Mouse (Mus musculus): ENCODE data around the gene Prpf3. TPM values are rescaled to one million over a fixed set of nuclear protein-coding genes. Genes with fewer than 3 reads are reported as not detected.

Prpf3 gene
- polyA plus RNA-seq, 1 experiment from 2014 or later, result 65.3 TPM

DNA sequence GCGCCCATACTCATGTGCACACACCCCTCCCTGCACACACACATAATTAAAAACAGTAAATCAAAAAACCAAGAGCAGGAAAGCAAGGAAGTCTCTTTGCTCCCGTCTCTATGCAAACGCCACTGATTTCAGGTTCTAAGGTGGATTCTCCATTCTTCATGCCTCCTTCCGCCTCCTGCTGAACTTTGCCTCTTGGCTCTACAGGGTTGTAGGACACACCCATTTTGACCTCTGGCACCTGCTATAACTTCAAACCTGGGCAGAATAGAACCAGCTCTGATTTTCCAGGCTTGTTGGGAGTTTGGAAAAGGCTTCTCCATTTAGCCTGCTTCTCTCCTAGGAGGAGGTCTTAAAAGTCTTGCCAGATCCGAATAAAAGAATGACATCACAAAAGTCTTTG, 28.7 kb upstream of the Prpf3 start:
- H3K4me1 ChIP-seq (ENCODE audit: control insufficient read depth, insufficient read depth, low read length), result peaks cover 10% of the 10 kb centered on the region; the same call in 1 of the 2 replicates

DNA sequence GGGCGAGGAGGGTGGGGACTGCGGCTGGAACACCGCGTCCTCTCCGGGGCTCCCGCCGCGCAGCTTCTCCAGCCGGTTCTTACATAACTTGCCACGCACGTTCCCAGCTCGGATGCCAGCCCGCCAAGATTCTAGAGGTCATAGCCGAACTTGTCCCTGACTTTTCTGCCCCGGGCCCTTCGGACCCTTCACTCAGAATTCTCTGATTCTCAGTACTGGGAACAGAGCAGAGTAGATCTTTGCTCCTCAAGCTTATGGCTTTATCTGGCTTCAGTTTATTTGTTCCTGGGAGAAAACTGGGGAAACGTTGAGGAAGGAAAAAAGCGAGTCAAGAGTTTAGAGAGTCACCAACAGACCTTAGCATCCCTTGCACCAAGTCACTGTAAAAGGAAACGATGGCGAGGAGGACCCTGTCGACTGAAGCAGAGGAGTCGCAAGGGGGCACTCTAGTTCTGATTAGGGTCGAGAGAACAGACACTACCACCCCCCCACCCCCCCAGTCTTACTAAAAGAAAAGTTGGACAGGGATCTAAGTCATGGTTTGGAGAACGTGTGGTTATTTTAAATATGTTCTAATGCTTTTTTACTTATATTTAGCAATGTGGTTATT, 27.2 kb upstream of the Prpf3 start:
- DNase-seq (ENCODE audit: low spot score, missing footprints) (peak; percentile 92), ATAC-seq (ENCODE audit: low FRiP score) (no peak)
- Histone ChIP-seq H3K27me3 (ENCODE audit: control insufficient read depth, insufficient read depth, low read length) (0 out of 2 replicates have a peak, but pooled peaks cover 2% of the 10 kb centered on the region), H3K4me3 (ENCODE audit: low read depth, low read length) (peak overlapping the region; percentile 47), H3K27ac (ENCODE audit: low read depth, low read length) (no peak overlapping the region), H3K4me2 (peak overlapping the region; percentile 94), H3K9me3 (ENCODE audit: control insufficient read depth, low read length) (no peaks in the 10 kb centered on the region), H3K9ac (ENCODE audit: low read length) (peak overlapping the region; percentile 39), H3K36me3 (ENCODE audit: control insufficient read depth, insufficient read depth, low read length) (no peaks in the 10 kb centered on the region), H3K4me1 (ENCODE audit: control insufficient read depth, insufficient read depth, low read length) (peaks cover 10% of the 10 kb centered on the region; the same call in 1 of the 2 replicates)
- 4% methylated on average over 24 of the region's 24 CpGs for WGBS

More for the DNA sequence above, 28.7 kb upstream of the Prpf3 start:
- 0 out of 2 replicates have a peak, but pooled peaks cover 2% of the 10 kb centered on the region for H3K27me3 ChIP-seq (ENCODE audit: control insufficient read depth, insufficient read depth, low read length)
- H3K36me3 ChIP-seq (ENCODE audit: control insufficient read depth, insufficient read depth, low read length), result no peaks in the 10 kb centered on the region
- DNase-seq (ENCODE audit: low spot score, missing footprints) (no peak), ATAC-seq (ENCODE audit: low FRiP score) (no peak)
- WGBS, result 83% methylated on average over 5 of the region's 5 CpGs
- no peaks in the 10 kb centered on the region for H3K9me3 ChIP-seq (ENCODE audit: control insufficient read depth, low read length)
- H3K4me3 ChIP-seq (ENCODE audit: low read depth, low read length), result no peak overlapping the region
- no peak overlapping the region for H3K4me2 ChIP-seq
- no peak overlapping the region for H3K27ac ChIP-seq (ENCODE audit: low read depth, low read length)
- no peak overlapping the region for H3K9ac ChIP-seq (ENCODE audit: low read length)

- ATAC-seq (ENCODE audit: low FRiP score) (peak; percentile 99), DNase-seq (ENCODE audit: low spot score, missing footprints) (peak; percentile 98)
- Histone ChIP-seq H3K27ac (ENCODE audit: low read depth, low read length) (no peak within 1 kb of the TSS), H3K27me3 (ENCODE audit: control insufficient read depth, insufficient read depth, low read length) (0 out of 2 replicates have a peak, but pooled peaks cover 2% of the 10 kb centered on the region), H3K4me3 (ENCODE audit: low read depth, low read length) (peak within 1 kb of the TSS; percentile 47), H3K9me3 (ENCODE audit: control insufficient read depth, low read length) (no peaks in the 10 kb centered on the region), H3K9ac (ENCODE audit: low read length) (peak within 1 kb of the TSS; percentile 52), H3K4me1 (ENCODE audit: control insufficient read depth, insufficient read depth, low read length) (peaks cover 10% of the 10 kb centered on the region; the same call in 1 of the 2 replicates), H3K36me3 (ENCODE audit: control insufficient read depth, insufficient read depth, low read length) (no peaks in the 10 kb centered on the region), H3K4me2 (peak within 1 kb of the TSS; percentile 94)
- under 1% methylated on average over 66 of the region's 66 CpGs for WGBS
Measured at GRCm38 (mm10) chr3:95881979-95882815, 26.5 kb upstream of the Prpf3 start, which contains the start of gene Ciart. Gene Ciart, minus strand, starts transcription at chr3:95882251.

GRCm38 (mm10) chr3:95879063-95879462, 23.4 kb upstream of the Prpf3 start:
- Histone ChIP-seq H3K36me3 (ENCODE audit: control insufficient read depth, insufficient read depth, low read length) (no peaks in the 10 kb centered on the region), H3K4me2 (no peak overlapping the region), H3K4me3 (ENCODE audit: low read depth, low read length) (no peak overlapping the region), H3K27me3 (ENCODE audit: control insufficient read depth, insufficient read depth, low read length) (0 out of 2 replicates have a peak, but pooled peaks cover 2% of the 10 kb centered on the region), H3K9ac (ENCODE audit: low read length) (no peak overlapping the region), H3K9me3 (ENCODE audit: control insufficient read depth, low read length) (no peaks in the 10 kb centered on the region), H3K27ac (ENCODE audit: low read depth, low read length) (no peak overlapping the region), H3K4me1 (ENCODE audit: control insufficient read depth, insufficient read depth, low read length) (peaks cover 10% of the 10 kb centered on the region; the same call in 1 of the 2 replicates)
- no peak for DNase-seq (ENCODE audit: low spot score, missing footprints)
- ATAC-seq (ENCODE audit: low FRiP score), result no peak
- 91% methylated on average over 4 of the region's 4 CpGs for WGBS

DNA sequence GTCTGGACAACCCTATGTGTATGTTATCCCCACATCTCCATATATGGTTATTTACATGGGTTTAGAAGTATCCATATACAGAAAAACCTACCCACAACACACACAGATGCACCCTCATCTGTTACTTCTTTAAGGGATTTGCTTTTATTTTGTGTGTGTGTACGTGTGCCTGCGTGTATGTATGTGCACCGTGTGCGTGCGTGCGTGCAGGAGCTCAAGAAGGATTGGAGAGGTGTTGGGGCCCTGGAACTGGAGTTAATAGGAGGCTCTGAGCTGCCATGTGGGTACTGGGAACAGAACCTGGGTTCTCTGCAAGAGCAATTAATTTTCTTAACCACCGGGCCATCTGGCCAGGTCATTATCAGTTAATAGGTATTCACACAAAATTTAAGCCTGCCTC, 16.4 kb upstream of the Prpf3 start:
- no peak for DNase-seq (ENCODE audit: low spot score, missing footprints)
- Histone ChIP-seq H3K27me3 (ENCODE audit: control insufficient read depth, insufficient read depth, low read length) (no peaks in the 10 kb centered on the region), H3K36me3 (ENCODE audit: control insufficient read depth, insufficient read depth, low read length) (peaks cover 14% of the 10 kb centered on the region), H3K9ac (ENCODE audit: low read length) (peak overlapping the region; percentile 38; the same call in 1 of the 2 replicates), H3K4me2 (peak overlapping the region; percentile 63), H3K9me3 (ENCODE audit: control insufficient read depth, low read length) (no peaks in the 10 kb centered on the region), H3K27ac (ENCODE audit: low read depth, low read length) (no peak overlapping the region), H3K4me1 (ENCODE audit: control insufficient read depth, insufficient read depth, low read length) (peaks cover 12% of the 10 kb centered on the region), H3K4me3 (ENCODE audit: low read depth, low read length) (peak overlapping the region; percentile 61)
- 79% methylated on average over 7 of the region's 7 CpGs for WGBS
- ATAC-seq (ENCODE audit: low FRiP score), result no peak

GRCm38 (mm10) chr3:95871392-95871867, 15.7 kb upstream of the Prpf3 start, which contains the start of gene Mrps21:
Gene Mrps21, minus strand, starts transcription at chr3:95871519.
- peak within 1 kb of the TSS; percentile 61 for H3K4me3 ChIP-seq (ENCODE audit: low read depth, low read length)
- peaks cover 12% of the 10 kb centered on the region for H3K4me1 ChIP-seq (ENCODE audit: control insufficient read depth, insufficient read depth, low read length)
- no peaks in the 10 kb centered on the region for H3K9me3 ChIP-seq (ENCODE audit: control insufficient read depth, low read length)
- ATAC-seq (ENCODE audit: low FRiP score) (peak; percentile 94), DNase-seq (ENCODE audit: low spot score, missing footprints) (peak; percentile 97)
- peaks cover 14% of the 10 kb centered on the region for H3K36me3 ChIP-seq (ENCODE audit: control insufficient read depth, insufficient read depth, low read length)
- H3K27ac ChIP-seq (ENCODE audit: low read depth, low read length), result no peak within 1 kb of the TSS
- peak within 1 kb of the TSS; percentile 83 for H3K9ac ChIP-seq (ENCODE audit: low read length)
- no peaks in the 10 kb centered on the region for H3K27me3 ChIP-seq (ENCODE audit: control insufficient read depth, insufficient read depth, low read length)
- under 1% methylated on average over 33 of the region's 33 CpGs for WGBS
- peak within 1 kb of the TSS; percentile 63 for H3K4me2 ChIP-seq

DNA sequence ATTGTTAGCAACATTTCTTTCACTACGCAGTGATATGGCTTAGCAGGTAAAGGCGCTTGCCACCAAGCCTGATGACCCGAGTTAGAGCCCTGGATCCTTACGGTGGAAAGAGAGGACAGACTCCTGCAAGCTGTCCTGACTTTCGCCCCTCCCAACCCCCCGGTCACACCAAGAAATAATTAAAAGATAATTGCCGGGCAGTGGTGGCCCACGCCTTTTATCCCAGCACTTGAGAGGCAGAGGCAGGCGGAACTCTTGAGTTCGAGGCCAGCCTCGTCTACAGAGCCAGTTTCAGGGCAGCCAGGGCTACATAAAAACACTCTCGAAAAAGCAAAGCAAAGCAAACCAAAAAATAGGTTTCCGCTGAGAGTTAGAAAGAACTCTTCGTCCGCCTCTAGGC, 15.3 kb upstream of the Prpf3 start:
- peak overlapping the region; percentile 61 for H3K4me3 ChIP-seq (ENCODE audit: low read depth, low read length)
- no peak overlapping the region for H3K27ac ChIP-seq (ENCODE audit: low read depth, low read length)
- WGBS, result 9% methylated on average over 15 of the region's 15 CpGs
- peak overlapping the region; percentile 83 for H3K9ac ChIP-seq (ENCODE audit: low read length)
- H3K9me3 ChIP-seq (ENCODE audit: control insufficient read depth, low read length), result no peaks in the 10 kb centered on the region
- no peaks in the 10 kb centered on the region for H3K27me3 ChIP-seq (ENCODE audit: control insufficient read depth, insufficient read depth, low read length)
- peak overlapping the region; percentile 63 for H3K4me2 ChIP-seq
- H3K36me3 ChIP-seq (ENCODE audit: control insufficient read depth, insufficient read depth, low read length), result peaks cover 14% of the 10 kb centered on the region
- ATAC-seq (ENCODE audit: low FRiP score) (peak; percentile 35), DNase-seq (ENCODE audit: low spot score, missing footprints) (no peak)
- peaks cover 12% of the 10 kb centered on the region for H3K4me1 ChIP-seq (ENCODE audit: control insufficient read depth, insufficient read depth, low read length)

GRCm38 (mm10) chr3:95867408-95867807, 11.7 kb upstream of the Prpf3 start:
- H3K27me3 ChIP-seq (ENCODE audit: control insufficient read depth, insufficient read depth, low read length), result no peaks in the 10 kb centered on the region
- H3K36me3 ChIP-seq (ENCODE audit: control insufficient read depth, insufficient read depth, low read length), result peaks cover 21% of the 10 kb centered on the region
- no peak overlapping the region for H3K4me2 ChIP-seq
- H3K9ac ChIP-seq (ENCODE audit: low read length), result no peak overlapping the region
- H3K27ac ChIP-seq (ENCODE audit: low read depth, low read length), result no peak overlapping the region
- H3K9me3 ChIP-seq (ENCODE audit: control insufficient read depth, low read length), result no peaks in the 10 kb centered on the region
- DNase-seq (ENCODE audit: low spot score, missing footprints) (no peak), ATAC-seq (ENCODE audit: low FRiP score) (no peak)
- no peak overlapping the region for H3K4me3 ChIP-seq (ENCODE audit: low read depth, low read length)
- WGBS, result 100% methylated on average over 2 of the region's 2 CpGs
- H3K4me1 ChIP-seq (ENCODE audit: control insufficient read depth, insufficient read depth, low read length), result peaks cover 11% of the 10 kb centered on the region
